Mouse (Mus musculus): Measurements from ENCODE around the gene Dock9.
"Not testable (repeated sequence)": the region's sequence is repeated elsewhere in the genome, so short reads cannot be mapped to it uniquely, and the experiment has no call there.

The Dock9 gene

DNA sequence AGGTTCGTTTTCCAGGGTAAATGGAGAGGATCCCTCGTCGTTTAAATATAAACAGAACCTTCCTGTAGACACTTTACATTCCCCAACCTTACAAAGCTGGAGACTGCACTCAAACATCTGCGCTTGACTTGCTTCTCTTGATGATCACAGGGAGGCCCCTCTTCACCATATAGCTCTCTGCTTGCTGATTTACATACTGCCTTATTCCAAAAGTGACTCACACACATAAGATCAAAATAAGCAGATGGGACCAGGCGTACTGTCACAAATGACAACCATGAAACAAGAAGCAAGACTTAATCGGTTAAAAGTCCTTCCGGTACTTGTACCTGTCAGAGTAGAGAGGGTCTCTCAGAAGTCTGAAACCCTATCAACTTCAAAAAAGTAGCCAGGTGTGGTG lies 63.4 kb downstream of the Dock9 start:
- no peak for DNase-seq

DNA sequence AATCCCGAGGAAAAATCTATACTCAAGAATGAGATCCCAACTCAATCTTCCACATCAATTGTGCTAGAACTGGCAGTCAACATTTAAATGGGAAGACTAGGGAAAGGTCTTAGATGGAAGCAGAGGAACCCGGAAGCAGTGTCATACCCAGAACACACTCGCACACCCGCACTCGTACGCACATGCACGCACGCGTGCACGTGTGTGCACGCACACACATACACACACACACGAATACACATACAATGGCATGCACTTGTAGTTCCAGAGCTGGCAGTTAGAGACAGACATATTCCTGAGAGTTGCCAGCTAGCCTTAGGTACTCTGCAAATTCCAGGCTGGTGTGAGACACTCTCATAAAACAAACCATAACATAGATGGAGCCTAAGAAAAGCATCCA lies 63.9 kb downstream of the Dock9 start:
- DNase-seq: no peak

DNA sequence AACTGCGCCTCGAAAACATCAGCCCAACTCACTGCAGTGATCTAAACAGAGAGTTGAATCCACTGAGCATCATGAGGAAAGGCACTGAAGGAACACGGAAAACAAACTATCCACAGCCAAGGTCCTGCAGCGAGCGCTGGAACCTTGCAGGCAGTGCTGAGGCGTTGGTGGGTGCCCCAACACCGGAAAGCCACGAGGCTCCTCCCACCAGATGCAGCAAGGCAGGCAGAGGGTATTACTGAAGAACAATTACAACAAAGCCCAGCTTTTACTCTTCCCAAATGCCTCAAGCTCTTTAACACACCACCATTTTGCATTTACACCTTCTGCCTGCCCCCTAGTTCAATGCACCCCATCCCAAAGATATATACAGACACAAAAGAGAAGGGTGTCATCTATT lies 65.4 kb downstream of the Dock9 start:
- no peak for DNase-seq

DNA sequence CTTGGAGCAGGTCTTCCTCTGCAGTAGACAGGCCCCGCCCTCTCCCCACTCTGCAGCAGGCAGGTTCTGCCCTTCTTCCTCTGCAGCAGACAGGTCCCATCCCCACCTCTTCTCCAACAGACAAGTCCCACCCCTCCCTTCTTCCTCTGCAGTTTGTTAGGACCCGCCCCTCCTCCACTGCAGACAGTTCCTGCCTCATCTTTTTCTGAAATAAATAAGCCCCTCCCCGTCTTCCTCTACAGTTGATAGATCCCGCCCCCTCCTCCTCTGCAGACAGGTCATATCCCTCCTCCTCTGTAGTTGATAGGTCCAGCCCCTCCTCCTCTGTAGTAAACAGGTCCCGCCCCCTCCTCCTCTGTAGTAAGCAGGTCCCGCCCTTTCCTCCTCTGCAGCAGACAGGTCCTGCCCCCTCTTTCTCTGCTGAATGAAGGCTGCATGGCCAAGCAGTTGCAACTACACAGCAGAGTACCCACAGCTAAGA lies 65.9 kb downstream of the Dock9 start:
- no peak for DNase-seq

DNA sequence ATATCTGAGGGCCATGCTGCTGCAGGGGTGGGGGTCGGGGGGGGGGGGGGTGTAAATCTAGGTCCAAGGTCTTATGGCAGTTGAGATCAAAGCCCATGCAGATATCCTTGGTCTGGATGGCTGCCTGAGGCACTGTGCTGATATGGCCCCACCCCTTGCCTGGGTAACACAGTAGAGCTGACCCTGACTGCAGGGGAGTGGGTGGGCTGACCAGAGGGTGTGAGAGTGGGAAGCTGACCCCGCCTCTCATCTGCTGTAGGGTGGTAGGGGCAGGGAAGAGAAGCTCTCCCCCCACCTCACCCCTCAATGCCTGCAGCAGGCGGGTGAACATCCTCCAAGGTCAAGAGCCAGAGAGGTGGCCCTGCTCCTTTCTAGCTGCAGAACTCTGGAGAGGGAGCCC lies 66.7 kb downstream of the Dock9 start:
- DNase-seq: no peak

DNA sequence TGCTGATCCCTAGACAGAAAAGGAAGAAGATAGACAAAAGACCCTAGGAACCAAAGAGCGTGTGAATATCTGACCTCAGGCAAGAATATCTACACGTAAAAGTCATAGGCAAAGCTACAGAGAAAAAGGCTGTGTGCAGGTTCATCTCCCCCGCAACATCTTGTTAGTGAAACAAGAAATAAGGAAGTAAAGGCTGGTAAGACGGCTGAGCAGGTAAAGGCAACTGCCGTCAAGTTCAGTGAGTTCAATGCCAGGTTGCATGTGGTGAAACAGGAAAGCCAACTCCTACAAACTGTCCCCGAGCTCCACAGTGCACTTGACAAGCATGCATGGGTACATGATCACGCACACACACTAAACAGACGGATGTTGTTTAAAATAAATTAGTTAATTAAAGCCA lies 69.6 kb downstream of the Dock9 start:
- DNase-seq: no peak

DNA sequence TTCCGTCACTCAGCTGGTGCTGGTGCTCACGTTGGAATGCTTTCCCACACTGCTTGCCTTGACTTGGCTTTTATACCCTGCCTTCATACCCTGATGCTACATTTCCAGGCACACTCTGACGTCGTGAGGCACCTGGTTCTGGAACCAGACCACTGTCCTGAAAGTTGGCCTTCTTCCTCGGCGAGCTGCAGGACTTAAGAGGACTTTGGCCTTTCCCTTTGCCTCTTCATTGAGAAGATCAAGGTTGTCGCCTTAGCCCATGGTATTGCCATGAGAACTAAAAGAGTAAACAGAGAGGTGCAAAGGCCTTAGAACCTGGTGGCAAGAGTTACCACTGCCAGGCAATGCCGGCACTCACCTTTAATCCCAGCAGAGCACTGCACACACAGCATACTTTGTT lies 73.1 kb downstream of the Dock9 start:
- DNase-seq: no peak

DNA sequence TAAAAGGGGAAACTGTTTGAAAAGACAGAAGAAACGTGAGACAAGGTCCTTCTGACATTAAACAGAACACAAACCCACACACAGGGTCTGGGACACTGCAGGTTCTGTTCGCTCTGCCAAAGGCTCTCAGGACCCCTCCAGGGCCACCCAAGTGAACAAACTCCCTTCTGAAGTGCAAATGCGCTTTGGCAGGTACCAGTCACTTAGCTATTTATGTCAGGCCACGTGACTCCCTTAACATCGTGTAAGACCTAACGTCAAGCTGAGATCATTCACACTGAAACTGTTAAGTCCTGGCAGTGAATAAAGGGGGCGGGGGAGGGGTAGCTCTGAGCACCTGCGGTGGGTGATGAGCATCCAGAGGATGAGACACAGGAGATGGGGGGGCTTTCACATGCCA lies 74.9 kb downstream of the Dock9 start:
- no peak for DNase-seq

DNA sequence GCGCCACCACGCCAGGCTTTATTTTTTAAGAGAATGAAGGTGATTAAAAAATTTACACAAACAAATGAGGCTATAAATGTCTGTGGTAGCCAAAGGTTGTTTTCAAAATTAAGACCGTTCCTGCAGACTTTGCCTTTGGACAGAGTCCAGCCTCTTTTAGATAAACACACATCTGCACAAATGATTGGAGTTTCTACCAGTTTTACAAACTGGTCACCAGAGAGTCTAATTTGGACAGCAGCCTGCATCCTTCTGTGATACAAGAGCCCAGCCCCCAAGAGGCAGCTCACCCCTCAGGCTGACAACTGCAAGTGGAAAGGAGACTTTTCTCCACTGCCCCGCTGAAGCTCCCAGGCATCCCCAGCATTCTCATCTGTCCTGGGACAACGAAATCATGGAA lies 76.2 kb downstream of the Dock9 start:
- DNase-seq: no peak

DNA sequence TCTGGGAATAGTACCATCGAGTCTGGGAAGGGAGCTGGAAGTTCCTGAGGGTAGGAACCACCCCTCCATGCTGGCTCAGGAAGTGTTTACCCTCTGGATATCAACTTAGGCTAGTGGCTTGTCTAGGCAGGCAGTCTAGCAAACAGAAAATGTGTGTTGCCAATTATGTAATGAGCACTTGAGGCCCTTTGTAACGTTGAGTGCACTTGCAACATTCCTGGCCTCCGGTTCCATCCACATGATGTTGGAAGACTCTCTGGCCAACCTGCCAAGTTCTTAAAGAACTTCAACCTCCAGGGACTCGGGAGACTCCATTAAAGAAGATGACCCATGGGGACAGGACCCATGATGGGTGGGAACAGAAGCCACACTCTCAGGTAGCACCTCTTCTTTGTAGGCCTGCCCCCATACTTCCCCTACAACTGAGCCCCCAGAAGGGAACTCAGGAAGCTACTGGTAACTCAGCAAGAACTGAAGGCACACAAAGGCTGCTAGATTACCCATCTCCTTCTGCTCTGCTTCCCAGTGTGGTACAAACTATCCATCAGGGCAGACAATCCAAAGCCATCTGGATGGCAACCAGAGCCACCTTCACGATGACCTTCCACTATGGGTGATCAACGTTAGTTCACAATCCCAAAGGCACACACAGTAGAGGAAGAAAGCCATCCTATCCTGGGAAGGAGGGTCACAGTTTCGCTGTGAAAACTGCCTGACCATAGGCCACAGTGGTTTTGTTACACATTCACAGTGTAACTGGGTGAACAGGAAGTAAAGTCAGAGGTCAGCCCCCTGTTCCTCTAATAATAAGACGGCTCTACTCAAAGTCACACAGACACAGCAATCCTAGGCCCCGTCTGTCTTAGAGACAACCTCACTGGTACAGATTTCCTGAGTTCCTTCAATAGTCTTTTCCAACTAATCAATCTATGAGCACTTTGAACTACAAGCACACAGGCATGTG lies 77.7 kb downstream of the Dock9 start:
- no peak for DNase-seq

DNA sequence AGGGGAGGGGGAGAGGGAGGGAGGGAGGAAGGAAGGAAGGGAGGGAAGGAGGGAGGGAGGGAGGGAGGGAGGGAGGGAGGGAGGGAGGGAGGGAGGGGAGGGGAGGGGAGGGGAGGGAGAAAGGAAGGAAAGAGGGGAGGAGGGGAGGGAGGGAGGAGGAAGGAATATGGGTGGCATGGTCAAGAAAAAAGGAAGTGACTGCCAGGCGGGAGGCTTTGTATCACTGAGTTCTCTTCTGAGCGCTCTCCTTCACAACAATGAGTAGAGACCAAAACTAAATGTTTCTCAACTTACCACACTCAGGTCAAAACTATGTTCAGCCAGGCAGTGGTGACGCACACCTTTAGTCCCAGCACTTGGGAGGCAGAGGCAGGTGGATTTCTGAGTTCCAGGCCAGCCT lies 82.8 kb downstream of the Dock9 start:
- DNase-seq: not testable (repeated sequence)

DNA sequence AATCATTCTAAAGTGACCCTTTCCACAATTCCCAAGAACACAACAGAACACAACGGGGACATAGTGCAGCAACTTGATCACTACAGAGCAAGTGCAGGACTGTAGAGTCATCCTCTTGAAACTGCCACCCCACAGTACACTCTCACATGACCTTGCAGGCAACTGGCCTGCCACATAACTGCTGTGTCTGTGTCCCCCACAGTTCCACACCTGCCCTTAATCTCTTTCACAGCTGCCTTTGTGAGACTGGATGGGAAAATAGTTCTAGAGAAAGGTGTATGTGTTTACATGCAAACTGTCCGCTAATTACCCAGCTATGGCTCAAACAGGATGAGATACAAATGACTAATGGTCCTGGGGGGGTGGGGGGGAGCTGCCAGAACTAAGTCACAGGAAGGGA lies 83.4 kb downstream of the Dock9 start:
- no peak for DNase-seq

DNA sequence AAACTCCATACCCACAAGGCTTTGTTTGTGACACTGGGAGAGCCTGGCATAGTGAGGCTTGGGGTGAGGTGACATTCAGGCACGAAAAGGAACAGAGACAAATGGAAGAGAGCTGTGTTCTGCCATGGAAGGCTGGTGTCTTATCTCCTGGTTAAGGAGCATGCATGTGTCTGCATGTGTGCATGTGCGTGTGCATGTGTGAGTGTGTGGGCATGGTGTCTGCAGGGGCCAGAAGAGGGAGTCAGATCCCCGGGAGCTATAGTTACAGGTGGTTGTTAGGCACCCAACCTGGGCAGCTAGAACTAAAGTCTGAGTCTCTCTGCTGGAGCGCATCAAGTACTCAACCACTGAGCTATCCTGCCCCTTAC lies 83.8 kb downstream of the Dock9 start:
- DNase-seq: no peak

DNA sequence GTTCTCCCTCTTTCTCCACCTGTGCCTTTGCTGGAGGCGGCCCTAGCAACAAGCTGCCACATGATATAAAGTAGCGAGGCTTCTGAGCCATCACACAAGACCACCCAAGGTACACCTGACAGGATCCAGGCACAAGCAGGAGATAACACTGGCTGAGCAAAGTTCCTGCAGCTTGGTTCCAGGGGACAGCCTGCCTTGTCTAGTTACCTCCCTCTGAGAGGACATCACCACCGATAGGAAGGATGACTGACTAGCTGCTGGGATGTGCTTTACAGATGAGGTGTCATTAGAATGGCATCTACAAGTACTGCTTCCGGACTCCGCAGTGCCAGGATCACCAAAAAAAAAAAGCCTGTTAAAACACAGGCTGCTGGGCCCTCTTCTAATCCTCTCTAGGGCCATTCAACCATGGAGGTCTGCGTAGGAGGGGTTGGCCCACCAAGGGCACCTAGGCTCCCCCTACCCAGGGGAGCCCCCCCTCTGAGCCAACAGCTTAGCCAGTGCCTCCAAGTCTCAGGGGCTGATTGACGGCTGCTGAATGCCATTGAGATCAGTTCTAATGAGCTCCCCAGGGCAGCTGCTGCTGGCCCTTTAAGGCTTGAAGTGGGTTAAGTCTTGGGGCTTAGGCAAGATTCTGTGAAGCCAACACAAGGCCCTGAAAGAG lies 84.3 kb downstream of the Dock9 start:
- no peak for DNase-seq

DNA sequence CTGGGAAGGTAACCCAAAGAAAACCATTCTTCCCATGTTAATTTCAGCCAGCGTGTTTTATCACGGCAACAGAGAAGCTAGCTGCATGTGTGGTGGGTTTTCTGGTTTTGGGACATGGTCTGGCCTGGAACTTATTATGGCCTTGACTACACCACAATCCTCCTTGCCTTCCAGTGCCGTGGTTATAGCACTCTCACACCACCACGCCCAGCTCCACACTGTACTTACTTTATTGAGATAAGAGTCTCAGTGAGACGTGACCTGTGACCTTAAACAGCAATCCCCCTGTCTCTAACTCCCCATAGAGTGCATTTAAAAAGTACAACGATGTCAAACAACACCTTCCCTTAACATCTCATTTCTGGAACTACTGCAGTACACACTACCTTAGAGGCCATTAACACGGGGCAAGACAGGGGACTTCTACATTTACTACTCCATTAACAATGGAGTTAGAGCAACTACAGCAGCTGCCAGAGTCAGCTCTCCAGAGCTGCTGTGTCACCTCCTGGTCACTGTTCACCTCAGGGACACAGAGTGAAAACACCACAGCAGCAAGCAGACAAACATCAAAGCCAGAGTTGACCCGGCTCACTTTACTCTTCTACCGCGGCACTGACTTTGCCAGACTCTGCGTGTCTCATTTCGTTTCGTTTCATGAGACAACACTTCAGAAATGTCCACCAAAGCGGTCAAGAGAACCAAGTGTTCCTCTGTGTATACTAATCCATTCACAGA lies 86.4 kb downstream of the Dock9 start:
- DNase-seq: no peak

DNA sequence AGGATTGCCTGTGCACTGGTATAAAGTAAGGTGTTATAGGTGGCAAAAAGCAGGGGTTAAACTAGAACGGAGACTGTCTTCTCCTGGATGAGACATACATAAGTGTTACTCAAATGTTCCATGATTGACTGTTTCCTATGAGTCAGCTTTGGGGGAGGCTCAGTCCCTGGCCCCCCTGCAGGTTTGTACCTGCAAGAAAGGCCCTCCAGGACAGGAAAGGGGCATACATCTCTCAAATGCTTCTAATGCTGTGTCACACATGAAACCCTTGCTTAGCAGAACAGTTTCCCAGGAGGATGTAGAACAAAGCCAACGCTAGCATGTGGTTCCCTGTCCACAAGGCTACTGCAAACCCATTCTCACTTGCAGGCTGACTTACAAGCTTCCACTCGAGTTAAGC lies 87.5 kb downstream of the Dock9 start:
- no peak for DNase-seq

DNA sequence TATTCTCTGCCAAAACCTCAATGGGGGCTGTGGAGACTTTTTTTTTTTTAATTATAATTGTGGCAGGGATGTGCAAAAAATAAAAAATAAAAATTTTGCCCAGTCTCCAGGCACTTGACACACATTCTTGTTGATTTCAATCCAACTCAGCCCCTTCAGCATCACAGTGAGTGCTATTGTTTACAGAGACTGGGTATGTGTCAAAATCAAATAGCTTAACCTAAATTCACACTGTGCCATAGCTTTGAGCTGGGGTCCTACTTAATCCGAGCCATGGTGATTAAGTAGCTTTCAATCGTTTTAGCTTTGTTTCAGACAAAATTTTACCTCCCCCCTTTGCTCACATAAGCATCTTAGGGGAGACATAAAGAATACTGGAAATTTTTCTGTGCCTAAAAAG lies 89.4 kb downstream of the Dock9 start:
- no peak for DNase-seq

DNA sequence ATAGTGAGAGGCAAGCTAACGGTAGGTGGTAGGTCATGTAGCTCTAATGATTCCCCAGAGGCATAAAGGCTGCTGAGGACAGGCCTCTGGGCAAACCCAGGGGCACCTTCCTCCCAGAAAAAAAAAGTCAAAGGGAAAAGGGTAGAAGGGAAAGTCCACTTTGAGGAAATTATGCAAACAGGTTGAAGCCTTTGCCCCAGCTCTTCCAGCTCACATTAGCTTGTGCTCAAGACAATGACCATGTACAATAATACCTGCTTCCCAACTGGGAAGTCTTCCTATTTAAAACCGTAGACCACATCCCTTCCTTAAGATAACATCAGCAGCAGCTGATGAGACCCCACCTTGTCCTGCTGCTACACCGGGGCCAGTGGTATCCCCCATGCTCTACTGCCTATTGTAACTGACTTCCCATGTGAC lies 91.1 kb downstream of the Dock9 start:
- DNase-seq: no peak

DNA sequence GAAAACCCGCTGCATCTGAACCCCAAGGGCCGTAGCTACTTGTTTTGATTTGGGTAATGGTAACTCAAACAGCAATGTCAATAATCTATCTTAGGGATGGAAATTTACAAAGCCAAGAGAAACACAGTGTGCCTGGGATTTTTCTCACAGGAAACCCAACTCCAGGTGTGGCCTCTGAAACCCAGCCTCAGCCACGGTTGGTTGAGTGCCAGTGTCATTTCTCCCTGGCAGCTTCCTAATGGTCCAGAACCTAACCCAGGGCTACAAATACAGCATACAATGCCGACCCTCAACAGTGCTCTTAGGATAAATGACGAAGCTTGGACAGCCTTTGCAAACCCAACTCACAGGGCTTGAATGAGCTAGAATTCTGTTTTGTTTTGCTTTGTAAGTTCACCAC lies 92.0 kb downstream of the Dock9 start:
- DNase-seq: no peak

DNA sequence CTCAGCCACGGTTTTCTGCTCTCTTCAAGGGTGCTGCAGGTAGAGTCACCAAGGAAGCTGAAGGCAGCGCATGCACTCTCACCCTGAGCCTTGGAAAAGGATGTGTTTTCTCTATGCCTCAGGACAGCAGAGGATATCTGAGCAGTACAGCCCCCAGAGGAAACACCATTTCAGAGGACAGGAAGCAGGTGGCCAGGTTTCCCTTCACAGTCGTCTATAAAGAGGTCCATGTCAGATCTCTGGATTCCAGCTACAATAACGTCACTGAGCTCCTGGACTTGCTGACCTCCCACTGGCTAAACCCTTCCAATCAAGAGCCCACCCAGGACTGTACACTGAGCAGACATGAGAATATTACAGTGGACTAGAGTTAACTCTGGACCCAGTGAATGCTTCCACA lies 95.1 kb downstream of the Dock9 start:
- no peak for DNase-seq

DNA sequence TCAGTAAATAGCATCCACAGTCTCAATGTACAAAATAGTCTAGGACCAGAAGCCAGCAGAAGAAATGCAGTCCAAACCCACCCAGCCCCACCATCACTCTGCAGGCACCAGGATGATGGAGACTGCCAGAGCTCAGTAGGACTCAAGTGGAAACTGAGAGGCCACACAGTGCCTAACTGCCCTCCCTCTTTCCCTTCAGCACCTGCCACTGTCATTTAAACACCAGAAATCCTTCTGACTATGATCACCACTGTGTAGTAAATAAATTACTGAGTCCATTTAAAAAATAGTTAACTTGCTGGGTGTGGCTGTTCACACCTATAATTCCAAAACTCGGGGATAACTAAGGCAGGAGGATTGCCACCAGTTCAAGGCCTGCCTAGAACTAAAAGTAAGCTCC lies 97.6 kb downstream of the Dock9 start:
- no peak for DNase-seq

DNA sequence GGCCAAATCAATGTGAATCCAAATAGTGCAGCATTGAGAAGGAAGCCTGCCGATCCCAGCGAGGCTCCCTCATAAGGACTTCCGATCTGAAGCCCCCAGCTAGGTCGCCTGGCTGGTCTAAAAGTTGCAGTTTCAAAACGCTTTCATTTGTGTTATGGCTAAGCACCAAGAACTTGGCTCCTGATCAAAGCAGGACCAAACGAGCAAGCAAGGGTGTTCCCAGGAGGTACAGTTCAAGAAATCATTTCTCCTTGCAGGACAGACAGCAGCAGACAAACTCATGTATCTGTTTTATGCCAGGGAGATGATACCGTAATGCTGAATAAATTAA lies 99.1 kb downstream of the Dock9 start:
- DNase-seq: peak in 1 of 2 experiments; percentile 34

DNA sequence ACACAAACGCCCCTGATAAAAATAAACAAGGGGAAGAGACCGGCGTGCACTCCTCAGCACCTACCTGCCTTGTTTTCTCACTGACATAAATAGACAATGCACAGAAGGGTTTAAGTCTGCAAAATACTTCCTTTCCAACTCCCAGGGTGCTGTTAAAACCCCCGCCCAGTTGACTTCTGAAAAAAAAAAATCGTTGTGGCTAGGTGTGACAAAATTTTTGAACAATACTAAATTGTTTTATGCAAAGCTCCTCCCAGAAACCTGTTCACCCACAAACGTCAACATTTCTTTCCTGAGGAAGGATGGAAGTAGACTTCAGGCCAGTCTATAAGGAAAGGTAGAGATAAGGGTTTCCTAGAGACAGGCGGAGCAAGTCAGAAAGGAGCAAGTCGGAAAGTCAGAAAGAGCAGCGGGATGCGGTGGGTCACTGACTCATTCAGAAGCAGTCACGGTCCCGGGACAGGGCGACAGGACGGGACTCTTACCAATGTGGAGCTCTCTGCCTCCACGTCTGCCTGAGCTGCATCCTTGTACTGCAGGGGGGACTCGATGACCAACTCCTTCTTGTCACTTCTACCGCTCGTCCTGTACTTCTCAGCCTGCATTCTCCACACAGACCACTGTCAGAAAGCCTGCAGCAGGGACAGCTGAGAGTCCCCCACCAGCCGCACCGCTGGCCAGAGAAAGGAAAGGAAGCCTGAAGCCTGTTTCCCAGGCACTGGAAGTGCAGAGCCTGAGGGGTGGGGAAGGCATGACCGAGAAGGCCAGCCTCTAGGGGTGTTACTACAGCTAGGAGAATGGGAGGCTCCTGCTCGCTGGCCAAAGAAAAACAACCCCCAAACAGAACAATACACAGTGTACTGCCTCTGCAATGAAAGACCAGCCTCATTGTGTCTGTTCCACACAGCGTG lies 99.7 kb downstream of the Dock9 start:
- DNase-seq: peak in 1 of 2 experiments; percentile 29
